Mouse (Mus musculus): ENCODE data around the gene Ngly1.

The Ngly1 gene

GRCm38 (mm10) chr14:16249171-16249874, at the start of gene Ngly1, which contains the start of gene Oxsm:
Gene Ngly1, plus strand, starts transcription at chr14:16249280.
Gene Oxsm, minus strand, starts transcription at chr14:16249808.
- in situ Hi-C loops (cut with MboI, MseI) = loop anchor here (5.0 kb wide), 2 partner anchors 118 to 1902 kb away; partner anchors contain the start of genes Il3ra (in 1 of the 2) and Top2b (in 1 of the 2)

DNA sequence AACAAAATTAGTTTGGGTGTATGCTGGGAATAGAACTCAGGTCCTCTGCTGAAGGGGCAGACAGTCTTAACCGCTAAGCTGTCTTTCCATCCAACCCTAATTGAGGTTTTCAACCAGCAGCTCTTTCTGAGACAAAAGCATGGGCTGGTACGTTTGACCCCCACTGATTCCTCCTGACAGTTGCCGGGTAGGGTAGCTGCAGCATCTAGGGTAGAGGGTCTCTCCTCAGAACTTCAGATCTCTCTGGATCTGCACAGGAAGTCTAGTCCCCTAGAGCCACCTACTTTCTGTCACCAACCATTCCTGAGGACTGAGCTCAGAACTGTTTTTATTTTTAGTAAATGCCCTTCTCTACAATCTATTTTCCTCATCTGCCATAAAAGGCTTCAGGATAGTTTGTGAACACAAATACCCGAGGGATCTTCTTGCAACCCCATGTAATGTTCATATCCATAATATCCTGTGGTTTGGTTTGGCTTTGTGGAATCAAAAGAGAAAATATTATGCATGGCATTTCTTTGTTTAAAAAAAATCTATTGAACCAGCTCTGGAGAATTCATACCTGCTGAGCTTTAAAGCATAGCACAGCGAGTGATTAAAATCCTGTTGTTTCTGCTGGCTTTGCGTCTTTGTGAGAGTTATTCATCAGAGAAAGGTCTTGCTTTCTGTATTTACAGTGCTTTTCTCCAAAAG, 48.7 kb upstream of the Ngly1 start:
- in situ Hi-C loops (cut with MboI, MseI) = loop anchor here (10.0 kb wide), 2 partner anchors 446 to 776 kb away; no protein-coding TSS in a partner anchor

DNA sequence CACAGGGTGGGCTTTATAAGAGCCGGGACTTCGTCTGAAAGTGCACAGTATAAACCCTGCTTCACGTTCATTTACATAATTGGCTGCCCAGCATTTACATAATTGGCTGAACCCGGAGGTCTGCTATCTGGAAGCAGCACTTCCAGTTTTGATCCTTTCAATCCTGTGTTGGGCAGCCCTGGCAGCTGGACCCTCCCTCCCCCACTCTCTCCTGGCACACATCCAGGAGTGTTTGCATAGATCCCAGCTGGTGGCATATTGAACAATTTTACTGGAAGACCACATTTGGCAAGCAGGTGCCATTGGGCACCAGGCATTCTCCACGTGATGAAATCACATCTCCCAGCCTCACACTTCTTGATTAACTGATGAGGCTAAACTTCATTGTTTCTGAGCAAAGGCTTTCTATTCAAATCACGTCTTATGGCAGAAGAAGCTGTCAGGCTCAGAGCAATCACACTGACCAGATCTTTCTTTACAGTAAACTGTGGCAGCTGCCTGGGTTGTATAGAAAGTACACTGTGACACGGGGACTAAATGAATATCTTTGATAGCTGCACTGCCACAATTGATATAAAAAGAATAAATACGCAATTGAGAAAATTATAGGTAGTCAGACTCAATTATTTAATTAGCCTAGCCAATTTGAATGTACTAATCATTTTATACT, 48.0 kb upstream of the Ngly1 start:
- in situ Hi-C loops (cut with MboI, MseI) = loop anchor here (10.0 kb wide), 2 partner anchors 446 to 776 kb away; no protein-coding TSS in a partner anchor

- in situ Hi-C loops (cut with MboI, MseI) = loop anchor here (10.0 kb wide), 2 partner anchors 447 to 777 kb away; no protein-coding TSS in a partner anchor
Observed at GRCm38 (mm10) chr14:16201673-16202072, 47.4 kb upstream of the Ngly1 start.

GRCm38 (mm10) chr14:16207722-16208121, 41.4 kb upstream of the Ngly1 start:
- in situ Hi-C loops (cut with MboI, MseI) = loop anchor here (10.0 kb wide), 2 partner anchors 453 to 783 kb away; no protein-coding TSS in a partner anchor

- in situ Hi-C loops (cut with MboI, MseI) = loop anchor here in 1 of 2 experiments (10.0 kb wide), 3 partner anchors 154 to 874 kb away; no protein-coding TSS in a partner anchor
Observed at GRCm38 (mm10) chr14:16219015-16219414, 30.1 kb upstream of the Ngly1 start.

- in situ Hi-C loops (cut with MboI, MseI) = loop anchor here in 1 of 2 experiments (10.0 kb wide), 1 partner anchor 65 kb away; no protein-coding TSS in a partner anchor
Observed at GRCm38 (mm10) chr14:16229395-16229794, 19.7 kb upstream of the Ngly1 start.

DNA sequence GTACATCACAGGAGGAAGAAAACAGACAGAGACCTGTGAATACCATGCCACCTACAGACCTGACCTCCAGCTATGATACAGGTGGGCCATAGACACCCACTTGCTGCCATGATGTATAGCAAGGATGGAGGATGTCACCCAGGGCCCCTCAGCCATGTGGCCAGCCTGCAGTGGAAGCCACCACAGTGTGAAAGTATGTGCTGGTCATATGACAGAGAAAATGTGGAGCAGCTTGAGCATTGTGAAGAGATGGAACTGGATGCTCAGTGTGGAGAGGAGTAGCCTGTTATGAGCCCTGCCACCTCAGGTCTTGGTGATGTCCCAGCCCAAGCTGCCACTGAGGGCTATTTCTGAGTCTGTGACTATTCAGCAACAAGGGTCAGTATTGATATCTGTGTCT, 18.5 kb upstream of the Ngly1 start:
- in situ Hi-C loops (cut with MboI, MseI) = no loop called here

GRCm38 (mm10) chr14:16233515-16233914, 15.6 kb upstream of the Ngly1 start:
- in situ Hi-C loops (cut with MboI, MseI) = no loop called here

DNA sequence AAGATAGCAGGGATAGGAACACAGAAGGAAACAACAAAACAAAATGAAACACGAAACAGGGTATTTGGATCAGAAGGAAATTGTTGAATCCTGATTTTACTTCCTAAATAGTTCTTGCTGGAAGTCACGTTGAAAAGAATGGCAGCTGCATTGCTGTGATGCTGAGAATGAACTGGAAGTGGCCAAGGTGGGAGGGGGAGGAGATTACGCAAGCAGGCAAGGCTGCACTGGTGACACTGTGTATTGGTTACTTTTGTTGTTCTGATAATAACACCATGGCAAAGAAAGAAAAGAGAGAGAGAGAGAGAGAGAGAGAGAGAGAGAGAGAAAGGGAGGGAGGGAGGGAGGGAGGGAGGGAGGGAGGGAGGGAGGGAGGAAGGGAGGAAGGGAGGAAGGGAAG, 12.6 kb upstream of the Ngly1 start:
- in situ Hi-C loops (cut with MboI, MseI) = no loop called here

GRCm38 (mm10) chr14:16242193-16242815, 6.8 kb upstream of the Ngly1 start:
- in situ Hi-C loops (cut with MboI, MseI) = loop anchor here in 1 of 2 experiments (5.0 kb wide), 1 partner anchor 125 kb away; the partner anchor contains the start of gene Top2b

DNA sequence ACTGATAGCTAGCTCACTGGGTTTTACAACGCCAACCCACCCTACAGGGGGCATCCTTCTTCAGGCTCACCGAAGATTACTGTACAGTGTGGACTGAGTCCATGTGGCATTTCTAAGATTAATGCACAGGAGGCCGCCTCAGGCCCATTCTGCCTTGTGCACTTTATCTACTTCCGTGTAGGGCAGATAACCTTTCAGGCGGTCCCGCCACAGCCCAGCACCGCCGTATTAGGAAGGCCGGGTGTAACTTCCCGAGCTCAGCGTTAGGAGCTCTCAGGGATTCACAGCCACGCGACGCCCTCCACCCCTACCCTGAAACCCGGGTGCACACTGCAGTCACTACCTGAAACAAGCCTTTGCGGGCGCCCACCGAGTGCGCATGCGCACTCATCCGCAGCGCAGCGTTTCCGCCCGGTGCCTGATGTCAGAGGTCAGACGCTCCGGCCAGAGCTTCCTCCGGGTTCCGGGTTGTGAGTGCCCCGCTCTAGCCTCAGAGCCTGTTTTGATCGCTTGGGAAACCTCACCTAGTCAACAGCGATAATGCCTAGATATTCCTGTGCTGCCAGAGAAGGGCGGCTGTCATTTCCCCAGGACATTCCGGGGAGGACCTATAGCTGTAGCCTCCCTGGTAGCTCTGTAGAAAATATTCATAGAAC, 6.0 kb upstream of the Ngly1 start:
- in situ Hi-C loops (cut with MboI, MseI) = loop anchor here in 1 of 2 experiments (5.0 kb wide), 1 partner anchor 124 kb away; the partner anchor contains the start of gene Top2b

DNA sequence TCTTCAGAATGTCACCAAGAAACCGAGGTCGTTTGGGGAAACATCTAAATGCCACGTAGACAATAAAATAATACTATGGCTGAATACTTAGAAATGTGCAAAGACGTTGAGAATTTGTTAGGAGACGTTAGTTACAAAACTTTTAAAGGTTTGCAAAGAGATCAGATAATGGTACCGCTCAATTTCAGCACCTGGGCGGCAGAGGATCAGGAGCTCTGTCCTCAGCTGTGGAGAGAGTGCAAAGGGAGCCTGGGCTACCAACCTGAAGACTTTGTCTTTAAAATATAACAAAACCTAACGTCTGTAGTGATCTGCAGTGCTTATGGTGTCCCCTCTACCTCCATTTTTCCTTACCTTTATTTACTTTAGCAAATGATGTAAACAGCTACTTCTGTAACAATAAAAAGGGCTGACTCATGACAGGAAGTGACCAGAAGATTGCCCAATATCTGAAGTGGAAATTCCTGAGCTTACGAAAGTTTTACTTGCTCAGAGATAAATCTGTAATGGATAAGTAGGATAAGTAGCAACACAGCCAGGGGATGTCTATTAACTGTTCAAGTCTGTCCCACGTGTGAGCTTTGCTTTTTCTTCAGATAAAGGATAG, 5.4 kb upstream of the Ngly1 start:
- in situ Hi-C loops (cut with MboI, MseI) = loop anchor here in 1 of 2 experiments (5.0 kb wide), 1 partner anchor 124 kb away; the partner anchor contains the start of gene Top2b

GRCm38 (mm10) chr14:16244370-16244769, 4.7 kb upstream of the Ngly1 start:
- in situ Hi-C loops (cut with MboI, MseI) = loop anchor here in 1 of 2 experiments (5.0 kb wide), 1 partner anchor 123 kb away; the partner anchor contains the start of gene Top2b

GRCm38 (mm10) chr14:16245127-16245526, 4.0 kb upstream of the Ngly1 start:
- in situ Hi-C loops (cut with MboI, MseI) = loop anchor here (5.0 kb wide), 2 partner anchors 122 to 1898 kb away; partner anchors contain the start of genes Il3ra (in 1 of the 2) and Top2b (in 1 of the 2)

DNA sequence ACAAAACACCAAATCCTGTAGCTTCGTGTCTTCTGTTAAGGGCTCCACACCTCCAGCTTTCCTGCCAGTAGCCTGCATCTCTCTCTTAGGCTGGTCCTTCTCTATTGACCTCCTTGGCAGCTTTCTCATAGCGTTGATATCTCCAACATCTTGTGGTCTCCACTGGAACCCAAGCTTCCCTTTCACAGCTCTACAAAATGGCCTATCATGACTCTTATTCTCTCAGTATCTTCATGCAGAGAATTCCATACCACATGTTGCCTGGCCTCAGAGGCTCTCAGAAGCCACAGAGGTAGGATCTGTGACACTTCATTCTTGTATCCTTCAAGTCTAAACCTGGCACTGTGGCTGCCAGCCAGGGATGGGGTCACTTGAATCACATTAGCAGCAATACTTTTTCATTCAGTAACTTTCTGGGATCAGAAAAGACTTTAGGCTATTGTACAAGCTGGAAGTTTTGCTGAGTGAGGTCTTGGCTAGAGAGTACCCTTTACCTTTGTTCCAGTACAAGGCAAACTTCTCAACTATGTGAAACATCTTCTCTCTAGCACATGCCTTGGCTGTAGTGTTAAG, 2.7 kb upstream of the Ngly1 start:
- in situ Hi-C loops (cut with MboI, MseI) = loop anchor here (5.0 kb wide), 2 partner anchors 121 to 1899 kb away; partner anchors contain the start of genes Il3ra (in 1 of the 2) and Top2b (in 1 of the 2)

DNA sequence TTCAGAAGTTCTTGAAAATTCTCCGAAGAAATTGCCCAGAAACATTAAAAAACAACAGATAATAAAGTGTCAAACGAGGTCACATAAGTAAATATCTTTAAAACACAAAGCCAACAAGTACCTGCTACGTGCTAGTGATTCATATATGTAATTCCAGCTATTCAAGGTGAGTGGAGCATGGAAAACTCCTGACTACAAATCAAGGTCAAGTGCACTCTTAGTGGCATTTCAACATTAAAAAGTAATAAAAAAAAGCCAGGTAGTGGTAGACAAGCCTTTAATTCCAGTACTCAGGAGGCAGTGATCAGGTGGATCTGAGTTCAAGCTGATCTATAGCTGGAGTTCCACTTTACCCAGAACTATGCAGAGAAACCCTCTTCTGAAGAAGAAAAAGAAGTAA, 945 bp upstream of the Ngly1 start:
- in situ Hi-C loops (cut with MboI, MseI) = loop anchor here (5.0 kb wide), 2 partner anchors 119 to 1901 kb away; partner anchors contain the start of genes Il3ra (in 1 of the 2) and Top2b (in 1 of the 2)

DNA sequence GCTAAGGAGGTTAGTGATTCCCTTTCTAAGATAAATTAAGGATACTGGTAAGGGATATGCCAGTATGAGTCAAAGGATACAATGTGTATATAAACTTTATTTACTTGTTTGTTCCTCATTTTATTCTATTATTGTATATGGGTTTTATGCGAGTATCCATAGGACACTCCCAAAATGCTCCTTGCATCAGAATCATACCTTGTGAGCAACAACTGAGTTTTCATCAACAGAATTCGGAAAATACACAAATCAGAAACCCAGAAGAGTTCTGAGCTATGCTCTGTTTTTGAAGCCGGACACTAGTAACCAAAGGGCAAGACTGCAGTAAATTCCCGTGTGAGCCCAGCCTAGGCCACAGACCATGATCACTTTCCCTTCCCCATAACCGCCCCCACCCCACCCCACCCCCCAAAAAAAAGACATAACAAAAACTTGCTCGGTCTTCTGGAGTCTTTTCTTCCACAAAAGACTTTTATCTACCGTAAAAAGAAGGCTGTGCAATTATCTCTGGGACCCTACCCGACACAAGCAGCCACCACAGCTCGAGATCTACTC, 400 bp upstream of the Ngly1 start:
- in situ Hi-C loops (cut with MboI, MseI) = loop anchor here (5.0 kb wide), 2 partner anchors 119 to 1901 kb away; partner anchors contain the start of genes Il3ra (in 1 of the 2) and Top2b (in 1 of the 2)

GRCm38 (mm10) chr14:16250099-16250498, 1.0 kb downstream of the Ngly1 start:
- in situ Hi-C loops (cut with MboI, MseI) = no loop called here

All from T-helper 17 cell (primary cell).